Mouse (Mus musculus): ENCODE results near the gene Dnajc15.
A peak's percentile ranks its signal among the peaks of the same experiment; 100 is the strongest.
"Not testable (repeated sequence)": the region's sequence is repeated elsewhere in the genome, so short reads cannot be mapped to it uniquely, and the experiment has no call there.

Gene Dnajc15

GRCm38 (mm10) chr14:77874304-77875241 is at the start of gene Dnajc15:
Gene Dnajc15 (minus strand): TSS chr14:77875125.
- peak; percentile 66 to 72 for DNase-seq (ENCODE audit: low spot score in 2 of 2)

DNA sequence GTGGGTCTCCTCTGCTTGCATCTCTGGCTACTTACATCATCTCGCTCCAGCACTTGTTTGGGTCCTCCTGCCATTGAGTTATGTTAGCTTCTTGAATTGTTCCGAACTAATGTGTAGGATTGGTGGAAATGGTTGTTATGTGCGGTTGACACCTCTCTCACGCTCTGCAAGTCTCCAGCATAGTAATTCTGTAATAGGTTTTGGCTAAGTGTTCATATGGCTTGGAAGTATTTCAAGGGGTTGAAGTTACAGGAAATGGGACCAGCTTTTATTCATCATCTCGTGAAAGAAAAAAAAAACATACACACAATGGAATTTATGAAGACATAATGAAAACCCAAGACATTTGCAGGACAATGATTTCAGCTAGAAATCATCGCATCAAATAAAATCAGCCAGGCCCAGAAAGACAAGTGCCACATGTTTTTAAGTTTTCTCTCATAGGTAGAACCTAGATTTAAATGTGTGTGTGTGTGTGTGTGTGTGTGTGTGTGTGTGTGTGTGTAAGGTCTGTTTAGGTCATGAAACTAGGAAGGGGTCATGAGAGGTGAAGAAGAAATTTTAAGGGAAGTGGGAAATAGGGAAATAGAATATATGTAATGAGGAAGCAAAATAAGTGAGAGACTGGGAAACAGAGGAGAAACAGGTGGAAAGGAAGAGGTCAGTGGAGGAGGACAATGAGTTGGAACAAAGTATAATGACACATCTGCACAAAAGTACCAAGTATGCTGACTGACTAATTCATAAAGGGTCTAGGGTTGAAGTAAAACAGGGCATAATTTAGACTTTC is 48.3 kb upstream of the Dnajc15 start:
- DNase-seq (ENCODE audit: low spot score in 2 of 2), result no peak

DNA sequence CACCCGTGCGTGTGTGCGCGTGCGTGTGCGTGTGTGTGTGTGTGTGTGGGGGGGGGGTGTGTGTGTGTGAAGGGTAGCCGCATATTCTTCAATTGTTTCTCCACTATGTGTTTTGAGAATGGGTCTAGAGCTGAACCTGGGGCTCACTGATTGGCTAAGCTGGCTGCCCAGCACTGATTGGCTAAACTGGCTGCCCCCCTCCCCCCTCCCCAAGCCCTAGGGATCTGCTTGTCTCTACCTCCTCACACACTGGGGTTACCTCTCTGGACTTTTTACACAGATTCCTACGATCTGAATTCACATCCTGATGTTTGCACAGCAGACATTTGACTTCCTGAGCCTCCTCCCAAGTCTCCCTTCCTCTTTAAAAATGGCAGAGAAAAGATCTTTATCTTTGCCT is 46.7 kb upstream of the Dnajc15 start:
- DNase-seq (ENCODE audit: low spot score in 2 of 2), result no peak

- DNase-seq (ENCODE audit: low spot score in 2 of 2), result no peak
These were observed 40.9 kb upstream of the Dnajc15 start for GRCm38 (mm10) chr14:77915776-77916175.

DNA sequence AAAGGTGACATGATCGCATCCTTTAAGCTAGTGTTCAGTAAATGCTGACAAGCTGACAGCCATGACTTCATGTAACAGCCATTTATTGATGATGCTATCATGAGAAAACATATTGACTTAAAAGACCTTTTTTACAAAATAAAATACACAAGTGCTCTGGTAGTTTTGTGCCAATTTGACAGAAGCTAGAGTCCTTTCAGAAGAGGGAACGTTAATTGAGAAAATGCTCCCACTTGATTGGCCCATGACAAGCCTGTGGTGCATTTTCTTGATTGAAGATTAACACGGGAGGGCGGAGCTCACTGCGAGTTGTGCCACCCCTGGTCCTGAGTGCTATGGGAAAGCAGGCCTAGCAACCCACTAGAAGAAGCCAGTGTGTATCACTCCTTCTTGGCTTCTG is 31.7 kb upstream of the Dnajc15 start:
- DNase-seq (ENCODE audit: low spot score in 2 of 2), result no peak

GRCm38 (mm10) chr14:77905466-77905865 is 30.5 kb upstream of the Dnajc15 start:
- DNase-seq (ENCODE audit: low spot score in 2 of 2), result no peak

GRCm38 (mm10) chr14:77904171-77904762 is 29.3 kb upstream of the Dnajc15 start, which contains the start of gene Epsti1:
Gene Epsti1 (plus strand): TSS chr14:77904239.
- DNase-seq (ENCODE audit: low spot score in 2 of 2), result no peak

DNA sequence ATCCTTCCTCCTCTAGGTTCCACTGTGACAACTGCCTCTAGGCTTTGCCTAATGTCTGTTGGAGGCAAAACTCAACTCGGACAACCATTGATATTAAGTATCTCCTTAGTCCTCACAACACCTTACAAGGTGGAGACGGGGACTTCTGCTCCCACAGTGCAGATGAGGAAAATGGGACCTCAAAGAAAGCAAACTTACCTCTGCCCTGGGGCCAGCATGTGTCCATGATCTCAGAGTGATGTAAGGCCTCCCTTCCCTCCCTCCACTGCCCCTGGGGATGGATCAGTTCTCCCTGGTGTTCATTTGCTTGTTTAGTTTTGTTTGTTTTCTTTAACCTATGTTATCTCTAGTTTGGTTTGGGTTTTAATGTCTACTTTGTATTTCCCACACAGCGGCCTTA is 27.6 kb upstream of the Dnajc15 start:
- DNase-seq (ENCODE audit: low spot score in 2 of 2), result no peak

DNA sequence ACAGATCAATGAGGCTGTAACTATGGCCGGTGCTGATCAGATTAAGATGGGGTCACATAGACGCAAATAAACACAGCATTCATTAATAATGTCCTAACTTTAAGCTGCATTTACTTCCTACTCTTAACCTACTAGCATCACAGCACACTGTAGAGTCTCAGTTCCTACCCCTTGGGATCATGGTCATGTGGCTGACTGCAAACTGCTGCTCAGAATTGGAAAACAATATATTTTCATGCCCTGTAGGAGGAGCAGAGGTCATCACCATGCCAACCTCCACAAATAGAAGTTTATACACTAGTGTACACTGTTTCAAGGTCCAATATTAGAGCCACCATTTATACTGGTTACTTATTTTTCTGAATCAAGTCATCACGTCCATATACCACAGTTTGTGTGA is 21.0 kb upstream of the Dnajc15 start:
- DNase-seq (ENCODE audit: low spot score in 2 of 2), result no peak

DNA sequence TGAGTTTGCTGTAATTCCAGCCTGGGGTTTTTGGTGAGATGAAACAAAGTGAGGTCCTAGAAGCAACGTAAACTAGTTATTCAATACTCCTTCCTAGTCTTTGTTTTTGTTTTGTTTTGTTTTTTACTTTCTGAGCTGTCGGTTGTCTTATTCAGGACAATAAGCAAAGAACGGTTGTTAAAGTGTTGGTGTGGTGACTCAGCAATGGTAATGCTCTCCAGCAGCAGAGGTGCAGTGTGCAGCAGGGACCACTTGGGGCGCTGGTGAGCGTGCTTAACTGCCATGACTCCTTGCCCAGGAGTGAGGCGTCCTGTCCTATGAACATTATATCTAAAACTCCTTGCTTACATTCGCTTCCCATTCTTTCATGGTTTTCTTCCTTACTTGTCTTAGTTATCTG is 15.0 kb upstream of the Dnajc15 start:
- no peak for DNase-seq (ENCODE audit: low spot score in 2 of 2)

DNA sequence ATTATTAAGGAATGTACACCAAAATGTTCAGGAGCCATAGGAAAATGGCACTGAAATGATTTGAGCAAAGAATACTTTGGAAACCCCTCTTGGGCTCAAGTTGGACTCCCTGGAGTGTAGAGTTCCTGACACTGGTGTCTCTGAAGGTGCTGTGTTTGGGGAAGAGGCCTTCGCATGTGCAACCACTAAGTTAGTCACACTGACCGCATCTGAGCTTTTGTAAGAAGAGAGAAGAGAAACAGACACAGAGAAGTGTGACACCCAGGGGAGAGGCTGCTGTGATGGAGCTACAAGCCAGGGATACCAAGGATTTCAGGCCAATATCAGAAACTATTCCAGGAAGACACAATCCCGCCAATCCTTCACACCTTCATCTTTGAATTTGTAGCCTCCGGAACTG is 12.0 kb upstream of the Dnajc15 start:
- DNase-seq (ENCODE audit: low spot score in 2 of 2), result no peak

- no peak for DNase-seq (ENCODE audit: low spot score in 2 of 2)
These were observed 11.5 kb upstream of the Dnajc15 start for GRCm38 (mm10) chr14:77886376-77886775.

DNA sequence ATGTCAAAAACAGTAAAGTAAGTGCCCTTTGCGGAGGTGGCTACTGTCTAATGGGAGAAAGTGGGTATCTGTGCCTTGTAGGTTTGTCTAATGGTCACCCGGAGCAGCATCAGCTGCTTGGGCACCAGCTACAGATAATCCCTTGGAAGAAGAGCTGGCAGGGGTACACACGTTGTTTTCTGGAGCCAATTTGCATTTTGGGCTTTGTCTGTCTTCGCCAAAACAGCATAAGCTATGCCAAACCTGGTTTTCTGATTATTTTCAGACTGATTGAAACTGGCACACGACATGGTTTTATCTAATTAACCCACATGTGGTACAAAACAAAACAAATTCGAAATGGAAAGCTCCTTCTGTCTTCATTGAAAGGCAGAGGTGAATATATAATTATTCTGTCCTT is 7.7 kb upstream of the Dnajc15 start:
- DNase-seq (ENCODE audit: low spot score in 2 of 2), result no peak

- DNase-seq (ENCODE audit: low spot score in 2 of 2), result no peak
These were observed 7.1 kb upstream of the Dnajc15 start for GRCm38 (mm10) chr14:77881998-77882397.

- DNase-seq (ENCODE audit: low spot score in 2 of 2), result not testable (repeated sequence)
These were observed 3.0 kb upstream of the Dnajc15 start for GRCm38 (mm10) chr14:77877876-77878275.

- no peak for DNase-seq (ENCODE audit: low spot score in 2 of 2)
These were observed 1.3 kb upstream of the Dnajc15 start for GRCm38 (mm10) chr14:77876199-77876598.

DNA sequence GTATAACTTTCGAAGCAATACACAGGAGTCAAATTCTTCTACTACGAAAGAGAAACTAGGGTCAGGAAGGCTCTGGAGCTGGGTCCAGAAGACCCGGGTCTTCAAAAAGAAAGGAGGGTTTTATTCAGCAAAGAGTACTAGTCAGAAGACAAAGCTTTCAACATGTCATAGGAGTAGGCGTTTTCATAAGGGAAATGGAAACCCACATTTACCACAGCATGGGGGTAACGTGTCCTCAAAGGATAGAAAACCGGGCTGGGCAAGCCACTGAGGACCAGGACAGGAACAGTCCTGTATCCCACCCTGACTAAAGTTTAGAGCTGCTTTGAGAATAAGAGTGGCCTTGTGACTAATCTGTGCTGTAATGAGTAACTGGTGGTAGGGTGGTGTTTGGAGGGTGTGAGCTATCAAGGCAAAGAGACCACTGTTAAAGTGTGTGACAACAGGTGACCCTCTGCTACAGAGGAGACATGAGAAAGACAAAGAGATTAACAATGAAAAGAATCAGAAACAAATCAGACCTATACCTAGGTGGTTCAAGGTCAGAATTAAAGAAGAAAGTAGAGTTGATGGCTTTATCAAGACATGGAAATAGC is 3.4 kb downstream of the Dnajc15 start:
- DNase-seq (ENCODE audit: low spot score in 2 of 2), result no peak

- DNase-seq (ENCODE audit: low spot score in 2 of 2), result no peak
These were observed 4.0 kb downstream of the Dnajc15 start for GRCm38 (mm10) chr14:77870926-77871325.

- no peak for DNase-seq (ENCODE audit: low spot score in 2 of 2)
These were observed 7.3 kb downstream of the Dnajc15 start for GRCm38 (mm10) chr14:77867601-77868000.

DNA sequence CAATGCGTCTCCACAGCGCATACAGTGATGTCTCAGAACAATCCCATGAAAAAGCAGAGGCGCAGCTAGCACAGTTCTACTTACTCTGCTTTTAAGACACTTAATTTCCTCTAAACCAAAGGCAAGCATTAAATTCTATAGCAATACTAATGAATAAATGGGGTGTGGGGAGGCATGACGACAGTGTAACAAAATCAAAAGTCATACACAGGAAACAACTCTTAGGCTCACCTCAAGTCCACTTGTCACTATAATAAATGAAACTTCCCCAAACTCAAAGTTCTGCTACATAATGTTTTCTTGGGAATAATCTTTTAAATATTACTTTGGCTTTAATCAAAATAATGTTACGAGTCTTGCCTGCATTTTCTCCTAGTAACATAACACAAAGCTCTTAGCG is 10.4 kb downstream of the Dnajc15 start:
- DNase-seq (ENCODE audit: low spot score in 2 of 2), result no peak

DNA sequence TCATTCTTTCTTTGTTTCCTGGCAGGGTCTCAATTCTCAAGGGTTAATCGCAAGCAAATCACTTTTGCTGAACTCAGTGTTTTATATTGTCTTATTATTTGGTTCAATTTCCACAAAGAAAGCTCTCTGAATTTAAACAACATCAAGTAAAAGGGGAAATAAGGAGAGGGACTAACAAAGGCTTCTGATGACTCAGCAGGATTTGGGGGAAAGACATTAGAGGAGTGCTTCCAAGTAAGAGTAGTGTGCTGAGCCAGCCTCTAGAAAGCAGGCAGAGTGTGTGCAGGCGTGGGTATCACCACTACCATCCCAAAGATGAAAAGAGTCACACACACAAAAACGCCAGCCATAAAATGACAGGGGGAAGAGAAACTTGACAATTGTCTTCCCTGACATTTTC is 10.9 kb downstream of the Dnajc15 start:
- DNase-seq (ENCODE audit: low spot score in 2 of 2), result no peak

Measured in frontal cortex, postnatal 14 days (tissue).